Mouse (Mus musculus) frontal cortex, postnatal 14 days (tissue): ENCODE data around the gene Trat1.

ENCODE experiments used
- DNase-seq, 2 experiments: peaks; one replicate each; pipeline ENCODE4 v3.0.0; 2022; ENCODE audit warnings: low spot score in 2 of 2

Gene Trat1

DNA sequence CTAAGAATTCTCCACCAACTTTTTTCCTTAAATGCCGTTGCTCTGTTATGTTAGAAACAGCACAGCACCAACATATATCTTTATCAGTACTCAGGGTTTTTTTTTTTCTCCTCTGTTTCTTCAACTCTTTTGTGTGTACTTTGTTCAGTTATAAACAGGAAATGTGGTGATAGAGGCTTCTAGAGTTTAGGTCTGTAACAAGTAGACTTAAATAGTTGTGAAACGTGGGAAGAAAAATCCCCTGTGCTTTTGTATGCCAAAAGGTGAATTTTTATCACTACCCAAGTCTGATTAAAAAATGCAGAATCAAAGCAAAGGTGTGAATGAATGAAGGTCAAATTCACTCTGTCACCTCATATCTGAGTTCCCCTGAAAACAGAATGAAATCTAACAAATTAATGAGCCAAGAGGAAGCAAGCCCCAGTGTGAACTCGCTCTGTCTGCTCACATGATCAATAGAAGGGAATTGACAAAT lies at the start of gene Trat1:
Gene Trat1, minus strand, starts transcription at position 51 of the 475 bp plus-strand sequence.
- no peak for DNase-seq

DNA sequence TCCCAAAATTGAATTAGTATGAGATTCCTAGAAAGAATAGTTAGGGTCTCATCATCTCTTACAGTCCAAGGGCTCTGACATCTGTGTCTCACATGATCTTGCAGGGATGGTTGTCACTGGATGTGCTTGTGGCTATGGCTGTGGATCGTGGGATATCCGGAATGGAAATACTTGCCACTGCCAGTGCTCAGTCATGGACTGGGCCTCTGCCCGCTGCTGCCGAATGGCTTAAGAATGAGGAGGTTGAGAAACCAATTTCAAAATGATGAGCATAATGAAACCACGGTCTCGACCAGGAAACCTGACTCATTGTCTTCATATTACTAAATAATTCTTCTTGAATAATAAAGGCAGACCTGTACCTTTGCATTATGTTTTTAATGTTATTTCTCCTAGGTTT lies 46.7 kb upstream of the Trat1 start:
- no peak for DNase-seq

DNA sequence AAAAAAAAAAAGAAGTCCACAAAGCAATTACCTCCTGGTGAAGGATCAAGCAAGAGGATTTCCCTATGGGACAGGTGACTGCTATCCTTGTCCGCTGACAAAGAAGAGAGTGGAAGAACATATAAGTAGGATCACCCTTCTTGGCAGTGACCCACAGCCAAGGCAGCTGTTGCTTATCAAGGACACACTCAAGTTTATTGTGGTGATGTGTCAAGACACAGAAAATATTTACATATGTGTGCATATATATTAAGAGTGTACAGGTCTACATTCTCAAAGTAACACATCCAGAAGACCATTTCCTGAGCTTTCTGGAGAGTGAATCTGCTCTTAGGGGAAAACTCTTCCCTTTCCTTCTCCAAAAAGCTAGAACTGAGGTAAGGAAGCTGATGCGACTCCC lies 44.9 kb upstream of the Trat1 start, which contains the start of gene Retnlb:
Gene Retnlb, plus strand, starts transcription at position 162 of the 400 bp plus-strand sequence.
- DNase-seq: no peak

DNA sequence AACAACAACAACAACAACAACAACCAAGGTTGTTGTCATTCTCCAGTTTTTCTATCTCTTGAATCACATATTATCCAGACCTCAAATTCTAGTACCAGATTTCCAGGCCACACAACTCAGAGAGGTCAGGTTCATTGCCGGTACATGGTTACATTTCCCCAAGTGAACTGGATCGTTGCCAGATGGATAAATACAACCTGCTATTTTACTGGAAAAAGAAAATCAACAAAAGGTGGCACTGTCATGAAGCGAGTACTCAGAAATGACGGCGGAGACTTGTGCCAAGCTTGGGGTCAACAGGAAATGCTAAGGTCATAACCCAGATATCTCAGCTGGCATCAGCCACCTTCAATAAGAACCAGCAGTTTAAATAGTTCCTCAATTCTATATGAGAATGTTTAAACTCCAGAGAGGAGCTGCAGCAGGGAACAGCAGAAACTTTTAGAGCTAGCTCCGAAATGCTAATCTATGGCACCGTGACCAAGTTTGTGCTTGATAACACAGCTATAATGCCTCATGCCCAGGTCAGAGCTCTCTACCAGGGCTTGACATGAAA lies 40.1 kb upstream of the Trat1 start:
- no peak for DNase-seq

DNA sequence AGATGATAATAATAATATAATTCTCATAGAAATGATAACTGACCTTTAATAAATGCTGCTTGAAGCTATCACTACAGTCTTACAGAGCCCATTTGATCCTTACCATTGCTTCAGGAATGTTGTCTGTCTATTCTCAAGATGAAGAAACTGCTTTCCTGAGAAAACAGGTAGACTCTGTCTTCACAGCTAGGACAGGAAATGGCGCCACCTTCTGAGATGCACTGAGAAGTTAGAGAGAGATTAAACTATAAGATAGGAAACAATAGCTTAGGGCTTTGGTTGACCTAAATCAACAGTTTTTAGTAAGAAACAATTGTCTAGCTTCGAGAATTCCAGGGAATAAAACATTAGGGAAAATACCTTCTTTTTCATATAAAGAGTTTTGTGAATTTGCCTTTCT lies 37.6 kb upstream of the Trat1 start:
- no peak for DNase-seq

DNA sequence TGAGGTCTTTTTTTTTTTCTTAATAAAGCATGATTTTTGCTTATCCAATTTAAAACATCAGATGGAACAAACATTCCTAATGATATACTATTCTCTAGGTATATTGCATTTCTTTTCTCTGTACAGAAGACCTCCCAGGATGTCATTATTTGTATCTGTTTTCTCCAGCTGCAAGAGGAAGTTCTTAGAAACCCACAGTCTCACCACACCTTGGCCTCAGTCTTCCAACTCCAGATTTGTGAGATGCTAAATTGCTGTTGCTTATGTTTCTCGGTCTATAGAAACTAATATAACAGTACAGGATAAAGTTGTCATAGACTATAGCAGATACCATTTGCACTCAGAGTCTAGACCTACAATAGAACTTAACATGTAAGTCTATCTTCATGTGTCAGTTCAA lies 34.7 kb upstream of the Trat1 start:
- DNase-seq: no peak

DNA sequence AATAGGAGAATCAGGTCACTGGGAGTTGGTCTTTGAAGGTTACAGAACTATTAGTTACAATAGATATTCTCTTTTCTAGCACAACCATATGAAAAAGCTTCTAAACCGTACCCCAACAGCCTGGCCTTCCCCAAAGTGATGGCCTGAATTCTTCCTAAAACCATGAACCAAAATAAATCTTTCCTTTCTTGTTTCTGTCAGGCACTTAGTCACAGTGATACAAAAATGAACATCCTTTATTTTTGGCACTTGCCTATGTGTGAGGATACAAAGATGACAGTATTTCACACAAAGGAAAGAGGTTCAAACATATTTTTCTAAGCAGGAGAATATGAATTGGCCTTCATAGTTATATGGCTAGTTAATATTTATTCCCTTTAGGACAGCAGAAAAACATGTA lies 33.6 kb upstream of the Trat1 start:
- DNase-seq: no peak

DNA sequence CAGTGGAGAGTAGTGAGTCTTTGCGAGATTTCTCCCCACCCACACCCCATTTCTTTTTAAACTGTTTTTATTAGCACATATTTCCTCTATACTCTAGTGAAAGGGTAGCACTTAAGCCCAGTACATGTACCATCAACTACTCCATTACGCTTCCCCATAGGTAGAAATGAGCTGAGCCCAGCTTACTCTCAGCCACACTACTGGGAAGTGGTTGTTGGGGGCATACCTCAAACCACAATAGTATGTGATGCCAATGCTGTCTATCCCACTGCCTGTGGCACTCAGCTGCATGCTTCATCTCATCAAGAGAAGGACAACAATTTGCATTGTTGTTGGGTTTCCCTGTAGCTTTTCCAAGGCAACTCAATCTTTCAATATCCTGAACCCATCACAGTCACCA lies 29.1 kb upstream of the Trat1 start:
- DNase-seq: no peak

DNA sequence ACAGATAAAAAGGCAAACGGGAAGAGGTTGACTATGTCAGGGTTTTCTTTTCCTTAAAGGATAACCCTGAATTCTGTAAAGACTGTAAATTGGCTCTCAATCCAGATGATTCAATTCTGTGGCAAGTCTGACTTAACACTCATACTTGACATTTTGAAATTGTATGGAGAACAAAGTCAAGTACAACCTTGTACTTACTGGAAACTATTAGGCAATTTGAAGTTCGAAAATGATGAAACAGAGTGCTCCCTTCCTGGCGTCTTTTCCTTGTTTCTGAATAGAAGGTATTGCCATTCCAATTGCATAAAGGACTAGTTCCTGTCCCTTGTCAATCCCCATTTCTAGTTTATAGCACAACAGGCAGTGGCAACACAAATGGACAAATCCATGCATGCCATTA lies 27.6 kb upstream of the Trat1 start:
- no peak for DNase-seq

DNA sequence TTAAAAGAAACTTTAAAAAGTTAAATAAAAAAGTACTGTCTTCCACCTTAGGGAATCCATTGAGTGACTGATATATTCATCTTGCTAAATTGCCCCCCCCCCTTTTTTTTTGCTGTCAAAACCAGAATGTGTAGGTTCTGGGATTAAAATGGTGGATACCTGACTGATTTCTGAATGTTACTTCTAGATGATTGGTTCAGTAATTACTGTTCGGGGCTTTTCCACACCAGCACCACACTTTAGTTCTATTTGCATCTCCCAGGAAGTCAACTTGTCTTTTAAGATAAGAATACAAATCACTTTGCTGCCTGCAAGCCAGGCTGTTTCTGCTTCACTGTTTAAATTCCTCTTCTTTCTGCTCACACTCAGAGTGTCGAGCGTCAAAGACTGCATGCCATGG lies 26.5 kb upstream of the Trat1 start:
- DNase-seq: no peak

DNA sequence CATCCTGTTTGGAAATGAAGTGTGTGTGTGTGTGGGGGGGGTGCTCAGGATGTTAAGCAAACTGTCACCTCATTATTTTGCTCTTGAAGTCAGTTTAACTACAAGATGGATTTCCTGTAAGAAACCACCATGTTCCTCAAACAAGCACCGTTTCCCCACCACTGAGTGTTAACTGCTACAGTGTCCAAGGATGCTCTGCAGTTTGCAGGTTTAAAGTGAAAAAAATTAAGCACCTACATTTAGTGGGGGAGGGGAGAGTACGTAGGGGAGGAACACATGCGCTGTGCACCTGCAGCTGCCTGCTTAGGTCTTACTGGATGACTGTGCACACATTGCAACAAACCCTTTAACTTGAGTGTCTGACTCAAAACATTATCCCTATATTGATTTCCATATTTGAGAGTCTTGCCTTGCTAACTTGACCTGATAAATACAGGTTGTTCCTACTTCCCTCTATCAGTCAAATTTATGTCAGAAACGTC lies 16.9 kb upstream of the Trat1 start:
- DNase-seq: no peak

DNA sequence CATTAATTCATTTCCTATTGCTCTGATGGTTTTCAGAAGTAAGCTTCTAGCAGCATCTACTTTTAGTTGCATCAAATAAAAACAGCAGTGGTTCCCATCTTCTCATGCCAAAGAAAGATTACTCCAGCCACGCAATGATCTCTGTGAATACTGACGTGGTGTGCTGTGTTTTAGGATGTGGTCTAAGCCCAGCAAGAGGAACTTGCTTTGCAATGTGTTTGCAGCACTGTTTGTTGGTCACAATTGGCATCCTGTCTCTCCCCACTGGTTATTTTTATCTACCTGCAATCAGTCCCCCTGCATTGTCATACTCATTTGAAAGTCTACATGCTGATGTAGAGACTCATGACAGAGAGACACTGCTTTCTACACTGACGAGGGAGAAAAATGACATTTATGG lies 14.4 kb upstream of the Trat1 start:
- DNase-seq: no peak

DNA sequence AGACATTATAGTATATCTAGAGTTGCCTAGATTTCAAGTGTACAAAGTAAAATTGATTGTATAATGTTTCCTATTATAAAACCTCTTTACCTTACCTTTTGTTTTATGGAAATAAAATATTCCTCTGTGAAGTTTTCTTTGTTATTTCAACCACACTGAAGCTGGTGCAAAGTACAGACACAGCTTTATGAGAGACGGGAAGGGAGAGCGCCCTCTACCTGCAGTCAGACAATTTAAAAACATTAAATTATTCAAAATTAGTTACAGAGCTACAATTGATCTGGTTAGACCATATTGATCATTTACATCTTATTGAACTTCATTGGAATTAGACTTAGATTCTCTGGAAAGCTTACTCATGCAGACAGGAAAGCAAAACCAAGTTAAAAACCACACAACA lies 5.4 kb upstream of the Trat1 start:
- no peak for DNase-seq

DNA sequence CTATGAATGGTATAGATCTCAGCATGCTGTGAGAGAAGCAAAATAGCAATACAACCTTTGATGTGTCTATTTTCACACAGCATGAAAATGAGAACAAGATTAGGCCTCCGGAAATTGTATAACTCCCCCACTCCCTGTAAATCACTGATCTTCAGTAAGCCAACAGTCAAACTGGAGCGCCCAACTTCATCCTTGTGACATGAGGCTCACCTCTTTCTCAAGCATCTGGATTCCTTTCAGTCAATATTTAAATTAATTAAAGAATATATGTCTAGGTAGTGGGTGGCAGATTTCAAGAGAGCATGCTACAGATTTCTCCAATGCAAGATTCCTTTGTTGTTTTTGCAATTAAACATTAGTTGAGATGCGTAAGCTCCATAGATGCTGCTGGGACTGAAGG lies 2.6 kb downstream of the Trat1 start:
- DNase-seq: no peak

DNA sequence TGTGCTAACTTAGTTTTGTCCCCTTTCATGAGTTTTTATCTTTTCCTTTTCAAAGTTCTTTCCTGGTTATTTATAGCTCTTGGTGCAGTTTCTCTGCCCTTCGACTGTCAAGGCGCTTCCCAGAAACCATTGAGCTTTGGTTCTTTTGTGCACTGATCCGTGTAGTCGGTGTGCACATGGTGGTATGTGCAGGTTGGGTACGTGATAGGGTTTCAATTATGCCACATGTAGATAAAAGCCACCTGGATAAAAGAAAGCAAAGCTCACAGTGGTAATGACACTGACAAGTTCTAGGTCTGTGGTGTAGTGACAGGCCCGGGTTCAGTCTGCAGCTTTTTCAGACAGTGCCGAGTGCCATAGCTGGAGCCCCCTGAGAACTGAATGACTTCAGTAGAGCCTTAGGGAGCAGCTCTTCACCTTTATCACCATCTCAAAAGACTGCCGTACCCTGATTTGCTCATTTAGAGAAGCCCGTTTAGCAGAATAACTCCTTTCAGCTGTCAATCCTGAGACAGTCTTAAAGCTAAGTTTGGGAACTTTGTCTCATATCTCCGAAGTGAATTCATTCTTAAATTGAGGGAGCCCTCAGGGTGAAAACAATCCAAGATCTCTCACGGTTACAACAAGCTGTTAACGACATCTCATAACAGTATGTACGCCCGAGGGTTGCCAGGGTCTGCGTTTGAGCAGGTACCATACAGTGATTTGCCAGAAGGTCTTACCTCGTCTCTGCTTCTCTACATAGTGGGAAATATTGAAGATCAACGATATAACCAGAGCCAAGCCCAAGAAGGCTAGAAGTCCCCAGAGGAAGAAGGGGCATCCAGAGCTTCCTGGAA lies 11.0 kb downstream of the Trat1 start:
- DNase-seq: no peak

DNA sequence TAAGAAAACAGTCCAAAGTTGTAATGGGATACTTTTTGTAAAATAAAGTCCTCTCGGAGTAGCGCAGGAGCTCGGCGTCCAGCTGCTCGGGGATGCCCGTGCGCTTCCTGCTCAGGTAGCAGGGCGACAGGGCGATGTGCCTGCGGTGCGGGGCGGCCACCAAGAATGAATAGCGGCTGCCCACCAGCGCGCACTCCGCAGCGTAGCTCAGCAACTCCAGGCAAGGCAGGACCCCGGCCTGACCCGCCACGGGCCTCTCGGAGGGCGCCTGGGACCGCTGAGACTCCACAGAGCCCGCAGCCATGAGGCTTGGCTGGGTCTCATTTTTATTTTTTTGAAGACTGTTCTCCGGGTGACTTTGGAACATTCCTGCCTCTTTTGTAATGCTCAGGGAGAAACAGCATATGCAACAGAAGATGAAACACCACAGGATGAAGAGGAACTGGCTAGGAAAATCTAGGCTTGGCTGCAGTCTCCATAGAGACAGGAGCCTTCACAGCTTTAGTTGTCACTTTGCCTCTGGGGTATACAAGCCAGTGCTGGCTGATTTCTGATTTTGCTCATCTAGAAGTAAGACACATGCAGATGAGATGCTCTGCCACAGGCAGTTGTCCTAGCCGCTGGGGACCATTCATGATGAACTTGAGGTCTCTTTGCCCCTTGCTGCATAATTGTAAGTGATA lies 21.5 kb downstream of the Trat1 start:
- no peak for DNase-seq

DNA sequence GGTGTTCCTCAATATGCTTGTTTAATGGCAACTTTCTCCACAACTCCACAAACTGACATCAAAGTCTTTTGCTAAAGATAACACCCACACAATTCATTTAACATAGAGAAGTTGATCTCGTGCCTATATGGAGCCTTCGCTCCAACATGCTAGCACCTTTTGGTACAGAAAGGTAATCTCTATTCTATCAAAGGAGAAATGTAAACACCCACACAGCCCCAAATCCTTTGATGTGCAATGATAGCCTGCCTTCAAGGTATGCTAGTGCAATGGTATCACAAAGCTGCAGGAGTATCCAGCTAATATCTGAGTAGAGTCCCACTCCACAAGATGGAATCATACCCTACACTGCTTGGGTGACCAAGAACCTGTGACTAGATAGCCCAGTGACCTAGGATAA lies 26.4 kb downstream of the Trat1 start:
- DNase-seq: no peak

DNA sequence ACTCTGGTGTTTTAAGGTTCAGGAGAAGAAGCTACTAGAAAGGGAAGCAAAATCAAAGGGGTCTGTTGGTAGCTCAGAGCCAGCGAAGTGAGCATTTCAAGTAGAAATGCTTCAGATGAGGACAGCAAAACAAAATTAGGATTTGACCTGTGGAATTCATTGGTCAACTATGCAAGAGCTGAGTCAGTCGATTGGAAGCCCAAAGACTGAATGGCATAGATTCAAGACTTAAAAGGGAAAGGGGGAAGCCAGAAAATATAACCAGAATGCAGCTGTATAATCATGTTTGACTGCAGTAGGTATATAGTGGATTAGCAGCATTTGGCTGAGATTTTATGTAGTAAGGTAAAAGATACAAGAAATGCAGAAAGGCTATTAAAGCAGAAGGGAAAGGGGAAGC lies 26.8 kb downstream of the Trat1 start:
- DNase-seq: no peak

DNA sequence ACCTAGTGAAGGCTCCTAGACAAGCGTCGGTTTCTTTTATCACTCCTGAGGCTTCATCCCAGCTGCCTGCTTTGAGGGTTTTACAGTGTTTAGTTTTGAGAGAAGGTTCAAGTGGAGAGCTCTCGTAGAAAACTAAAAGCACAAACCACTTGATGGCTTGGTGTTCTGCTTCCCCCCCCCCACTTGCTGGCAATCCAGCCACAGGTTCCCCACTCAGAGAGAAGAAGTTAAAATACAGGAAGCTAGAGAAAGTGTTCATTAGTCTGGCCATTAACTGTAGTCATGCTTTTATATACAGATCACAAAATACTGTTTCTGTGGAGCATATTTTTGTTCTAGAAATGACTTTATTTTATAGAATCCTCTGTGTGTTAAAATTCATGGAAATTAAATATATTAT lies 30.3 kb downstream of the Trat1 start:
- DNase-seq: no peak

DNA sequence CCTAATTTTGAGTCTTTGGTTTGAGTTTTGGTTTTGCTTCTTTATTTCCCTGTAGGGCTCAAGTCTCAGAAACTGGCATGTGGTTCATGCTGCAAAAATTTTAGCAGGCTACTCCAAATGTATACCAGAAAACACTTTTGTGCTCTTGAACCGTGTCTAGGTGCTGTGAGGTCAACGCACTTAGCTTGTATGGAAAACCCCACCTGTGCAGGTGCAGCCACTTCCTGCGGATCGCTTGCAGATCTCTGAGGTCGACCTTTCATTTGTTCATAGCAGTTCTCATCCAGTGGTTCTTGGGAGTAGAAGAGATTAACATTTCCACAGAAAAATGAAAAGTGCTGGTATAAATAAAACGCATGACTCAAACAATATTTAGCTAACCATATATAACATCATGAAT lies 31.8 kb downstream of the Trat1 start:
- DNase-seq: no peak

DNA sequence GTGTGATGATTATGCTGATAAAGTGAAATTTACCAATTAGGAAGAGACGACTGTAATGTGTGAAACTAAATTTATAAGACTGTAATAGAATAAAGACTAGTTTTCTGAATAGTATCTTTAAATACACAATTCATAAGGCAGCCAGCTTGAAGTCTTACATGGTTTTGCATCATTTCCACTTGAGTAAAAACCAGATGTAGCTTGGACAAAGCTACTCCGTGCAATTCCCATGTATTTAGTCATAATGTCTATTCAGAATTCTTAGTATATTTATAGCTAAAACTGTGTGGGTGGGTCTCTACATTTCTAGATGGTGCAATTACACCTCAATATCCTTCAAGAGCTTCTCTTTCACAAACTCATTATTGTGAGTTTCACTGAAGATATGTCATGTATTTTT lies 33.4 kb downstream of the Trat1 start:
- DNase-seq: no peak

DNA sequence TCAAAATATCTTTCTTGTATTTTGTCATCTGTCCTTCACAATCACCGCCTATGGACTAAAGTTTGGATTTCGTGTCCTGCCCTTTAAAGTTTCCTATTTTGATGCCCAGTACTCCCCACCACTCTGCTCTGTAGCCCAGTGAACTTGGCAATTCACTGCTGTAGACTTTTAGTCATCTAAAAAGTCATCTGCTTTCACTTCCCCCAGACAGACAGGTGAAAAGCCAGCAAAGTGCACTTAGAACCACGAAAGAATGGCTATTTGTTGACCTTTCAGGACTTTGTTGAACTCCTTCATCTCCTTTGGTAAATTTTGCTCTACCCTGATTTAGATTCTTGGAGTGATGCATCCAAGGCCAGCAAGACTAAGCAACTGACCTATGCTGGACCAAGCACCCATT lies 34.9 kb downstream of the Trat1 start:
- no peak for DNase-seq

DNA sequence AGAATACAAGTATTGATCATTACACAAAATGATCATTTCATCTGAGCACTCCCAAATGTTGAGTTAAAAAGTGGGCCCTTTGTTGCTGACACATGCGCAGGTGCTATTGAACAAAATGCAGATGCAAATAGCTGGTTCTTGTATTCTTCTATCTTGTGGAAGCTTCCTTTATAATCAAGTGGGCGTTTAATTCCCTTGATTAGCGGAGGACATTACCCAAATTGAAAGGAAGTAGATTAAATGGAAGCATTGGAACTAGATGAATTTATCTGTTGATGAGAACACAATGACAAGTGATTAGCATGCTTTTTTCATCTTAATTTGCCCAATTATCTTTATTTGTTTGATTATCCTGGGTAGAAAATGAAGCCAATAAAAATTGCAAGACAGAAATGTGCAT lies 51.6 kb downstream of the Trat1 start:
- no peak for DNase-seq
